Mouse (Mus musculus): ENCODE results near the gene Trio.

DNA sequence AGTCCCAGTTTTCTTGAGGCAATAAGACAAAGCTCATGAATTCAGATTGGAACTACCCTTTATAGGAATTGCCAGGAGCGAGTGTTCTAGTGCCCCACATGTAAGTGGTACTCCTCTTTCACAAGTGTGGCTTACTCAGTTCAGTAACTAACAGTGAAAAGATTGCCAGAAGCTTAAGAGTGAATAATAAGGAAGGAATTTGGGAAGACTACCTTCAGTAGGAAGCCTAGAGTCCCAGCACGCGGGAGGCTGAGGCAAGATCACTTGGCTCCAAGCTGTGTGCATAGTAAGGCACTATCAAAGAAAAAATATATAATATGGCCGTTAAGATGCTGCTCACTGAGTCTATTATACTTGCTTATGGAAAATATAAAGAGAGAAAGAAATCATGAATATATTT, 26.2 kb upstream of the Trio start:
- TF ChIP-seq POLR2A (IDR thresholded peaks at IDR 0.05; ENCODE audit: borderline replicate concordance, extremely low read depth, low read depth, low read length) = no peak
- TF ChIP-seq CTCF (IDR thresholded peaks at IDR 0.05; ENCODE audit: insufficient read depth, low read length) = no peak
